Mouse (Mus musculus) megakaryocyte progenitor cell, adult 5-6 weeks (primary cell): ENCODE data around the gene Bbx. TPM values are rescaled to one million over a fixed set of nuclear protein-coding genes. Genes with fewer than 3 reads are reported as not detected.
A peak's percentile ranks its signal among the peaks of the same experiment; 100 is the strongest.

ENCODE experiments used
- ATAC-seq: replicated peaks from 2 replicates; pipeline ENCODE4 v1.8.0; 2016; ENCODE audit warnings: mild to moderate bottlenecking, moderate TSS enrichment, inconsistent platforms; ENCODE audit not compliant: poor library complexity
- total RNA-seq, 2 experiments: library from RNA; stranded (forward) in 1 of 2; stranded (reverse) in 1 of 2; fragments of 157-497, 149-512 nt in 1 of 2; fragments of 200-1000 nt in 1 of 2; gene quantifications; 2 replicates each; pipeline versions ENCODE4 v1.2.3 to v1.2.4; 2015 to 2017

Bbx gene
- total RNA-seq, 2 experiments from 2014 or later, result 20.9 to 27.6 TPM

DNA sequence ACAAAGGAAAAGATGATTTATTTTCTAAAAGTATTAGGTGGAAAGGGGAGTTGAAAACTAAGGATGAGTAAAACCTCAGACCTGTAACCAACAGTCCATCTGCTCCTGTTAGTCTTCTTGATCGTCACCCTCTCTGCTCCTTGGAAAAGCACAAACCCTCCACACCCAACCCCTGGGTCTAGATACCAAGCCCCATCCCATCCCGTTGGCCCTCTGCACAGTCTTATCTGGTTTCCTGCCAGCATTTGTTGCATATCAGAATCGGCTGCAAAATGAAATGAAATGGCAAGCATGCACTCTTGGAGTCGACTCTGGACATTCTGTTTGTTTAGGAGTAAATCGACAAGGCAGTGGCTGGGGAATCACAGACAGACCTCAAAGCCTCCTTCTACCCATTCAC, 29.3 kb downstream of the Bbx start:
- ATAC-seq, result peak; percentile 68

DNA sequence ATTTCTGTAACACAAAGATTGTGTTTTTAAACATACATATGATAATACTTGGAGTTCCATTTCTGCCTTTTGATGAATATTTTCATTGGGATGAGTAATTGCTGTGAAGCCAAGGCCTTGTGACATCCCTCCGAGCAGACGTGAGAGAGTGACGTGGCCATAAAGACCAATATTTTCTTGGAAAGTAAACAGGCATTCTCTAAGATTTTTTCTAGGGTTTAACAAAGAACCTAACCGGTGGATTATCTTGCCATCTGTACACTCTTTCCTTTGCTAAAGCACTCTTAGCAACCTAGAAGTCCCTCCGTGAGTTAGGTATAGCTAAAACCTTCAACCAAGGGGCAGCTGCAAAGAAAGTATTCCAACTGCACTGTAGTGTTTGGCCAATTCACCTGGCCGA, 32.4 kb downstream of the Bbx start:
- no peak for ATAC-seq

DNA sequence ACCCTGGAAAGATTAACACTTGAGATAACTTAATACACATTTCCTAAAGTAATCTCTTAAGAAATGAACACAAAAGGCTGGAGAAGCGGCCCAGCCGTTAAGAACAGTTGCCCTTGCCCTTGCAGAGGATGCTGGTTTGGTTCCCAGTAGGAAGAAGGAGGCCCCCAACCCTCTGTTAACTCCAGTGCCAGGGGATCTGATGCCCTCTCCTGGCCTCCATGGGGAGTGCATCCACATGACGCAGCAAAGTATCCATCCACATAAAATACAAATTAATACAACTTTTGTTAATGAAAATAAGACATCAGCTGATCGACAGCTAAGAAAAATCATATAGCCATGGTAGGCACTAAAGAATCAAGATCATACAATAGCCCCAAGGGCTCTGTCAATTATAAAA, 33.6 kb downstream of the Bbx start:
- ATAC-seq, result 0 out of 2 replicates have a peak, but pooled peaks have one; percentile 40

DNA sequence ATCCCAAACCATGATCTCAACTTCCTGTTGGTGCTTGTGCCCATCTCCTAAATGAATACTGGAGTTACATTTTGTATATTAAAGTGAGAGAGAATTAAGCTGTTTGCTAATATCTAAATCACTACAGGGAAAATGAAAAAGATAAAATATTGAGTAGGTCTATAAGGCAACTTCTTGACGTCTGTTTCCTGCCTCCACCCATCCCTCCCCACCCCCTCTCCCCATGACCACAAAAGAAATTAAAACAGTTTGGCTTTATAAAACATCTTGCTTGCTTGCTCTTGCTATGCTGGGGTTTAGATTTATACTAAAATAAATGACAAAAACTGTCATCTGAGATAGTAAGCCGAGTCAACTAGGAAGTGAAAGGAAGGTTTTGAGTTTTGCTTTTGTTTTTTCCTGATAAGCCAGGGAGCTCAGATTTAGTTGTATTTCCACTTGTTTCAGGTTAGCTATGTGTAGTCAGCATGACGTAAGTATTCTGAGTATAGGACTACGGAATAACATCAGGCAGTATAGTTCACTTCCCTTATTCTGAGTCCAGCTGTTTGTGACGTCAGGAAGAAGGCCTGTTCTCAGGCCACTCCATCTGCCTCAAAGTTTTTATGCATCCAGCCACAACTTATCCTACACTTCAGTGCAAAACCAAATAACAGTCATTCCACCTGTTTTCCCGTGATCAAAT, 36.1 kb downstream of the Bbx start:
- peak; percentile 88 for ATAC-seq

DNA sequence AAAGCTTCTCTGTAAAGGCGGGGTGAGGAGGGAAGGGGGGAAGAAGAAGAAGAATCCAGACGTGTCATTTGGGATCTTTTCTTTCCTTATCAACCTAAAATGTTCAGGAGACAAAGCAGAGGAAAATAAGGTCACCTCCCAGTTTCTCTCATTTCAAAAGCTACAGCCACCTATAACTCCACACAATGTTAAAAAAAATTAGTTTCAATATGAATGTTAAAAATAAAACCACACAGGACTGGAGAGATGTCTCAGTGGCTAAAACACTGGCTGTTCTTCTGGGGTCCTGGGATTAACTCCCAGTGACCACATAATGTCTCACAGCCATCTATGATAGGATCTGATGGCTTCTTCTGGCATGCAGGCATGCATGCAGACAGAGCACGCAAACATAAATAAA, 43.7 kb downstream of the Bbx start:
- no peak for ATAC-seq

DNA sequence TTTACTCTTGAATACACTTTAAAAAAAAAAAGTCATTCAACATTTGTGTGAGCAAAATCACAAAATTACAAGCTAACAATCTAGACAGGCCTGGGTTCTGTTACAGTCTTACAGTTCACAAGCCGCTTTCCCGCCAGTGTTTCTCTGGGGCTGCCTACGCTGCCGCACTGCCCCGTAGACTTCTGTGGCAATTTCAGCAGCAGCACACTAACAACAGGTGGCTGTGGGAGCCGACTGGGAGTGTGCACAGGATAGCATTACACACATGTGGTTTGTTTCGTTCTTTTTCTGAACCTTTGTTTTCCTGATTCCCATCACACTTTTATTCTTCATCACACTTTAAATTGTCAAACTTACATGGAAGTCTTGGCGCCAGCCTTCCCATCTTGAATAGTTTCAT, 48.6 kb downstream of the Bbx start:
- no peak for ATAC-seq

DNA sequence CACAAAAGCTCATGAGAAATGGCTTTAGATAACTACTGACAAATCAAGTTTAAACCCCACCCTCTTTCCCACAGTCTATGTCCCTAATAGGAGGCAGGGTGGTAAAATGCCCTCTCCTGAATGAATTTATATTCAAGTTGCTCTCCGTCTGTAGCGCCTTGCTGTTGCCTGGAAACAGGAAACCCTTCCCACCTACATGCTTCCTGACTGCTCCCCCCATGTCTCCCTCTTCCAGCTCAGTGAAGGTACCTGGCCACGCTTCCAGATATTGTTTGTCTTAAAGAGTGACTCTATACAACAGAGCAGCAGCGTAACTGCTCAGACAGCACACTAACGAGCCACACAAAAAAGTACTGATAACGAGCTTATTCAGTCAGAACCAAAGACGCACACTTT, 50.8 kb downstream of the Bbx start:
- no peak for ATAC-seq

DNA sequence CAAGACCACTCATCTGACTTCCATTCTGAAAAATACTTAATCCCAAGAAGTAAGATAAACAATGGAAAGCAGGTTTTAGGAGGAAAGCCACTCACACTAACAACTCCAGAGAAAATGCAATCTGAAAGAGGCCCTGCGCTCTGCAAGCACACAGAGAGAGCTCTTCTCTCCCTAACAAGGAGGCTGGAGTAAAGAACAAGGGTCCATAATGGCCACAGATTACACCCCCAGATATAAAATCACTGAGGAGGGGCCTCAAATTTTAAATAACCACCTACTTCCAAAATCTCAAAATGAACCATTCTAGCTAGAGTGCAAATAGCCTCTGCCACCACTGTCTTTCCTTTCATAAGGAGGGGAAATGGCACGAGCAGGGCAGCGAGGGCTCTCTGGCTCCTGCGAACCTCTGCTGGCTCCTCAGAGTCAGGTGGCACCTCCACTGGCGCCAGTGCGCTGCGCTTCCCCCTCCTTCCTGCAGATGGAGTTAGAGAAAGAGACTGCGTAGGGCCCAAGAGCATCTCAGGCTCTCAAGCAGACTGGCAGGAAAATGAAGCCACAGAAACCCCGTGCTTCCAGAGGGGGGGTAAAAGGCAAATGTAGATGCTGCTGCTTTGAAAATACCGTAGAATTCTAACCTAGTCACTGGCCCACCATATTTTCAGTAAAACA, 51.4 kb downstream of the Bbx start:
- peak; percentile 100 for ATAC-seq

DNA sequence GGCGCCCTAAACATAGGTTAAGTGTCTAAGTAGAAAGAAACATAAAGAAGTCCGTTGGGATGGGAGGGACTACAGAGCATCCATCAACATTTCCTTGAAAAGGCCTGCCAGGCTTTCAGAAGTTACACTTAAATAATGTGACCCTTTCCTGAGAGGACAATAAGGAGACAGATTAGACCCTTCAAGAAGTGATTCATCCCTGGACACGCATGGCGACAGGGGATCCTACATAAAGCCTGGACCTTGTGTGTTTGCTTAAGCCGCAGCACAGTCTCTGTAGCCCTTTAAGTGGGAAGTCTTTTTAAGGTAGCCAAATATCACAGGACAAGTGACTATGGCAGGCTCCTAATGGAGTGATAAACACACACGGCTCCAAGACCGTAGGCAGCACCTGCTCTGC, 52.0 kb downstream of the Bbx start:
- no peak for ATAC-seq

DNA sequence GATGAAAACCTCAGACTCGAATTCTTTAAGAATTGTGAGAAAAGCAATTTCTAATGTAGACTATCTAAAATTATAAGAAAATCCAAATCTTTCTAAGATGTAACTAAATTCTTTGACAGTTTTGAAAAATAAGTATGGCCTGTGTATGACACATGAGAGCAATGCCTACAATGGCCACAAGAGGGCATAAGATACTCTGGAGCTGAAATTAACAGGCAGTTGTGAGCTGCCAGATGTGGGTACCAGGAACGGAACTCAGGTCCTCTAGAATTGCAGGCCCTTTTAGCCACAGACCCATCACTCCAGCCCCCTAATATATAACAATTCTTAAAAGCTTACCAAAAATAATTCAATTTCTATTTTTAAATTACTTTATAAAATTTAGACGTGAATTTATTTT, 57.6 kb downstream of the Bbx start:
- ATAC-seq, result peak; percentile 75

DNA sequence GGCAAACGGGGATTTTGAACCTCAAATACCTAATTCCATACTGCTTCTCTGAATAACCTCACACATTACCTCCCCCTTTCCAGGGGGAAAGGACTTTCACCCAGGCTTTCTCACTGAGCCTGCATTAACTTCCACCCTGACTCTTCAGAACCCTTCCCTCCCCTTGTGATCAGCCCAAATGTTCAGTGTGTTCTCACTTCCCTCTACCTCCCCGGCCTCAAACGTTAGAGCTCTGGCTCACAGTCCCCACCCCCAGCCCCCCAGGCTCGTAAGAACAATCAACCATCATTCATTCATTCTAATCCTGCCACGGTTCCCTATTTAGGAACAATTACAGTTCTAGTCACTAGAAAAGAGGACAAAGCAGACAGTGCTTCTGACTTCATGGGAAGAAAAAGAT, 58.5 kb downstream of the Bbx start:
- ATAC-seq, result peak; percentile 67

DNA sequence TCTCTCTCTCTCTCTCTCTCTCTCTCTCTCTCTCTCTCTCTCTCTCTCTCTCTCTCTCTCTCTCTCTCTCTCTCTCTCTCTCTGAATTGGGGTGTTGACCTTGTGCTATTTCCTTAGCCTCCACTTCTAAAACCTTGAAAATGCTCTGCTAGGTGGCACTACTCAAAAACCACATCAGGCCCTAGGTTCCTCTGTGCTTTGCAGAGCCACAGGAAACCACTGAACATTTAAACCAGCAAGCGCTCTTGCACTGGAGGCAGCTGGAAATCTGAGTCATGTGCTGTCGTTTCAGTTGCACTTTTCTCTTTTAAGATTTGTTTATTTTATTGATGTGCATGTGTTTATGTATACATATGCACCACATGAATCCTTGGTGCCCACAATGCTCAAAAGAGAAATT, 59.6 kb downstream of the Bbx start:
- ATAC-seq, result peak; percentile 70

DNA sequence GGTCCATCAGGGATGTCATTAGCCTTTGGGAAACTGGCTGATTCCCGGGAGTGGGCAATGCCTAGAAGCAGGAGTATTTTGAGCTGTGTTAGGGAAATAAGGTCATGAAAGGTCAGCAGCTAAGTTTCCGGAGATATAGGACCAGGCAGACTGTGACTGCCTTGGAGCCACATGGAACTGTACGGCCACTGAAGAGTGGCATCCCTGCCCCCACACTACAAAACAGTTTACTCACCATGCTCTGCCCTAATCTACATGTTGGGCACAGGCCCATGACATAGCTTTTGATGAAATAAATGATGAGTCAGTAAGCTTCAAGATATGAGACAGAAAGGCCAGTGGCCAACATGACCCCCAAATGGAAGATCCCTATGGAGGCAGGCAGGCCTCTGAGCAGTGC, 60.7 kb downstream of the Bbx start:
- no peak for ATAC-seq

DNA sequence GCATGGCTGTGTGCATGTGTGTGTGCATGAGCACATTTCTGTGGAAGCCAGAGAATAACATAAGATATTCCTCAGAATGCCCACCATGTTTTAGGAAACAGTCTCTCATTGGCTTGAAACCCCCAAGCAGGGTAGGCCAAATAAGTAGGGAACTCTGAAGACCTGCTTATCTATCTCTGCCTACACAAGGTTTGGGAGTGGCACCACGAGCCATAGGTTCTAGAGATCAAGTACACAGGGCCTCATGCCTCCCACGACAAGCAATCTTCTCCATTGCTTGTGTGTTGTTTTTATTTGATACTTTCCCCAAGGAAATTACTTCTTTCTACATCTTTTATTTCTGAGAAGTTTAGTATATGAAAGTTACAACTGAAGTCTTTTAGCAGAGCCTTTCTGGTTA, 61.8 kb downstream of the Bbx start:
- no peak for ATAC-seq

DNA sequence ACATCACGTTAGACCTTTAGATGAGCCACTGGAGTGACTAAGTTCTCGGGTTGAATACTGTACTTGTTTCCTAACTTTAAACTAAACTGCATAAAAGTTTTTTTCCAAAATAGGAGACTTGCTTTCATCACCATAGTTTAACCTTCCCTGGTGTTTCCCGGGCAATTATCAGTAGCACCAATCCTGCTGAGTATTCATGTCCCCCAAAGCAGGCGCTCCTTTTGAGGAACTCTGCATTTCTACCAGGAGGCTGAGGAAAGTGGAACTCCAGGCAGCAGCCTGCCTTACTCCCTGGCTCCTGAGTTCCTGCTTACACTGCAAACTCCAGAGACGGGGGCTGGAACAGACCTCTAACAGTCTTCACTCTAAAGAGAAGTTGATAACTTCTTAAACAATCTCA, 65.6 kb downstream of the Bbx start:
- peak; percentile 17; the same call in 1 of the 2 replicates for ATAC-seq

DNA sequence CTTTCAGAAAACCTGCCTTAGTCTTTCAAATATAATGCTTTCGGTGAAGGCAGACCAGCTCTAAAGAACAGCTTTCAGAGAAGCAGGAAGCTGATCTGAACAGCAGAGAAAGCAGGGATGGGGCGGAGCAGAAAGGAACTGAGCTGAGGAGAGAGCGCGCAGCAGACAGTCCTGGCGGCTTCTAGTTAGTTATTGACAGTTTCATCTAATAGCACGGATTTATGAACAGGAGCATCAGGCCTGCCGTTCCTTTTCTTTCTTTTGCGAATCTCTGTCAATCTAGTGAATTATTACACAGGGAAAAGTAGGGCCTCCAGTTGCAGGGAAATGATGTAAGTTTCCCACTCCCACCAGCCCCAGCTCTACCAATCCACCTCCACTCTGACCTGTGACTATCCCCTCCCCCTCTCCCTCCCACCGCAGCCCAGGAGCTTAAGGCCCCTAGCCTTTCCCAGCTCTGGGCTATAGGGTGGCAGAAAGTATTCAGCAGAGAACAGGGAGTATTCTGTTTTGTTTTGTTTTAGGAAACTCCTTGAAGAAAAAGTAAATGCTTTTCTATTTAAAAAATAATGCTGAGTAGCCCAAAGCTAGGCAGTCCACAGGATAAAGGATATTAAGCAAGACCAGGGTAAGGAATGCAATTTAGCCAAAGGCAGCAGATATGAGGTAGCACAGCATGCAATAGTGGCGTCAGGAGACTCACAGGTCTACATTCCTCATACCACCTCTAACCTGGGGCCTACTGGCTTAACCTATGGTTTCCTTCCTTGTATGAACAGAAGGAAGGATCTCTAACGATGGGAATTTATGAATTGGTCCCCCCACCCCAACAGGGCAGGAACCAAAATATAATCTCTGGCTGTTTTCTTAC, 67.8 kb downstream of the Bbx start:
- peak; percentile 68 for ATAC-seq

DNA sequence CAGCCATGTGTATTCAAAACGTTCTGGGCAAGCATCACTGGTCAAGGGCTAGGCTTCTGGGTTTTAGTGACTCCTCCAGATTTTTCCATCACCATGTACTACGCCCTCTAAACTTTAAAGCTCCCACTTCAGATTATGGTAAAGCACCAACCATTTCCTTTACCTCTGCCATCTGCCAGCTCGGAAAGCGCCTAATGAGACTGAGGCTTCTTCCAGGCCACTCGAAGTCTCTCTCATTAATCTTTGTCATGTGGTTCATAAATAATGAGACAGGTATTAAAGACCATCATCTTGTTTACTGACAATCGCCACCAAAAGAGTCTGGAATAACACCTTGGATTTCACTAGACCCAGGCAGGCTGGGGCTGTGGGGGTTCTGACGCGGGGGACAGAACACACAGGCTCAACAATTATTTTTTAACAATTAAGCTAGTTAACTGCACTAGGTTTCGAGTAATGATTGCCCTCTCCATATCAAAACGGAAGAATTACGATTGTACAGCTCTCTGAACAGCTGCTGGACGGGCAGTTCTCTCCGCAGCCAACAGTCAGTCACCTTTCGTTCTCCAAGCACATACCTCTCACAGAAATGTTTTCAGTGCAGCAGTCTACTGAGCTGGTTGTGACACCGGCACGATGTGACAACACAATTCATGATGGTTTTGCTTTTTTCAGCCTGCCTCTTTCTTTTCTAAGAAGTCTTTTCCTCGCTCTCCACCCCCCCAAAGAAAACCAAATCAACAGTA, 68.6 kb downstream of the Bbx start:
- ATAC-seq, result peak; percentile 54

DNA sequence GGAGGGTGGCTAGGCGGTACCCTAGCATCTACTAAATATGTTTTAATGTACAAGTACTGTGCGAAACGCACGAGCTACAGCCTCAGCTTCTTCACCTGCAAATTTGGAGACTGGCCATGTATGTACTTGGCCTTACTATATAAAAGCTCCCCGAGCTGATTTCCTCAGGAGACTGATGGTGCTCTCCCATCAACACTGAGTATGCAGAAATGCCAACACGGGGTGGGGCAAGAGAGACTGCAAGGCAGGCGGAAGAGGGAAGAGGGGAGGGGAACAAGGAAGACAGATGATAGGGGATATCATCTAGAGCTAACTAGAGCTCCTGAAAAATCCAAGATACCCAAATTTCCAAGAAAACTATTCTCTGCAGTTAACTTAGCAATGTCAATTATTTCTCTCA, 71.6 kb downstream of the Bbx start:
- ATAC-seq, result no peak

DNA sequence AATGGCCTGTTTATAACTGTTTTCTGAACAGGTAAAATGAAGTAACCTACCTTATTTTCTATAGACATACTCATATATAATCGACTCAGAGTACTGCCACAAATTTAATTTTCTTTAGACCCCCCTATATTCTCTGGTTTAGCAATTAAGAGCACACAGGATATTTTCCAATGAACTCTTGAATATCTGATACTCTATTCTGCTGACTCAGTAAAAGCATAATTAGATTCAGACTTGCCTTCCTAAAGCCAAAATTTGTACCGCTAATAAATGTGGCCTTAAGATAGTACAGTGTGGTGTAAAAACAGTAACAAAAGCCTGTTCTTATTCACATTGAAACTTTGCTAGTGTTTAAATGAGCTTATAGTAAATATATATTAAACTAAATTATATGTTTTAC, 102.5 kb downstream of the Bbx start:
- ATAC-seq, result no peak

DNA sequence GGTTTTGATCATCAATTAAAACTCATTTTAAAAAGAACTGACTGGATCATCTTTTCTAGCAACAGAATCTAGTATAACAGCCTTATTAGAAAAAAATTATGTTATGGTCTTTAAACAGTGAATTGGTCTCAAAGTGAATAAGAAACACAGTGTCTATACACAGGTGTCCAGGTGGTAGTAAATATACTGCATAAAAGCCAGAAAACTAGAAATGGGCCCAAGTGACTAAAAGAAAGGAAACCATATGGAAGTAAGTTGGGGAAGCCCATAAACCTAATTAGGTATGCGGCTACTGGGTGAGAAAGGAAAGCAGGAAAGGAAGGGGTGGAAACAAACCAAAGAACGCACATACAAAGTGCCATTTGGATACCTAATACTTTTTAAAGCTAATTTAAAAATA, 107.4 kb downstream of the Bbx start:
- ATAC-seq, result no peak

DNA sequence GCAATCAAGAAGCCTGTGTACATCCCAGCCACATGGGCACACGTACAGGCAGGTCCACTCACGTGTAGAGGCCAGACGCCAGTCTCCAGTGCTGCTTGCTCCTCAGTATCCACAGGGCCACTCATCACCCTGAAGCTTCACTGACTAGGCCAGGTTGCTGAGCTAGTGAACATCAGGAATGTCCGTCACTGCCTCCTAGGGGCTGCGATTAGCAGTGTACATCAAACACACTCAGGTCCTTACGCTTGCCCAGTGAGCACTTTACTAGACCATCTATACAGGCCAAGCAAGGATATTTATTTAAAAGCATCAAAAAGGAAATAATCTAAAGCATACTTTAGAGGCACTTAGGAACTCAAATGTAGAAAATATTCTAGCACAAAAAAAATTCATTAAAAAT, 107.9 kb downstream of the Bbx start:
- ATAC-seq, result no peak
